Mouse (Mus musculus) layer of hippocampus, adult 2 months (tissue): ENCODE measurements around the gene Catsperg1. TPM values are rescaled to one million over a fixed set of nuclear protein-coding genes. Genes with fewer than 3 reads are reported as not detected.
"Not testable (repeated sequence)": the region's sequence is repeated elsewhere in the genome, so short reads cannot be mapped to it uniquely, and the experiment has no call there.

Experiments
- DNase-seq, 2 experiments: peaks; one replicate each; pipeline ENCODE4 v3.0.0; 2022; ENCODE audit warnings: low spot score in 2 of 2
- H3K27ac ChIP-seq: fragments of 200-600 bp; 2 replicates; pipeline ENCODE4 v1.8.1; 2022
- H3K4me3 ChIP-seq: fragments of 200-600 bp; 2 replicates; pipeline ENCODE4 v1.8.1; 2022; ENCODE audit warnings: mild to moderate bottlenecking
- CTCF ChIP-seq: fragments of 200-600 bp; conservative IDR thresholded peaks from 2 replicates; pipeline ENCODE4 v1.8.1; 2022; ENCODE audit warnings: antibody characterized with exemption, mild to moderate bottlenecking, moderate library complexity
- total RNA-seq, 2 experiments: library from RNA; stranded (reverse); gene quantifications; 2 replicates each; pipeline ENCODE4 v1.2.3; 2021

Gene Catsperg1
- total RNA-seq, 2 experiments from 2014 or later = 1.2 to 2.4 TPM

DNA sequence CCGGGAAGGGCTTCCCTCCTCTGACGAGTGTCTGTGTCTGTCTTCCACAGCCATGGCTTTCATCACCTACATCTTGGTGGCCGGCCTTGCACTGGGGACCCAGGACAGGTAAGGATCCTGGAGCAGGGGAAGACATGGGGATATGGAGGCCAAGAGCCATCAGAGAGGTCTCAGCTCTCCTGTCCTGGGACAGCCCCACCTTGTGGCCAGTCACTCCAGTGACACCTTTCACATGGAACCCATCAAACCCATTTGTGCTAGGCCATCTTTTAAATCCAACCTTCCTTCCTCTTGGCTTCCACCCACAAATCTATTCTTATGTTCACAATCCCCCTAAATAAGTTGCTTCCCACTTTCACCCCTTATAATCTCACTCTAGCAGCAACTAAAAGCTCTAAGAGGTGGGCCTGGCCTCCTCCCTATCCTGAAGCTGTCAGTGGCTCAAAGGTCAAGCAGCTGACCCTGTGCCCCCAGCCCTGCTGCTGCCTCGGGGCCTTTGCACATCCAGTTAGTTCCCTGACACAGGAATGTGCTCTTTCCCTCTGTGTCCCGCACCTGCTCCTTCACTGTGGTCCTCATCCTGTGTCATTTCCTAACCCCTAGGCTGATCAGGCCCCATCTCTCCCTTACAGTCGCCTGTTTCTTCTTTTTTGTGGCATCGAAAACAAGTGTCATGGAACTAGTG, 31.0 kb upstream of the Catsperg1 start:
- TF ChIP-seq CTCF = peak; percentile 71
- Histone ChIP-seq H3K4me3 (no peak overlapping the region), H3K27ac (no peak overlapping the region)
- no peak for DNase-seq

- DNase-seq = peak; percentile 97 to 98
- Histone ChIP-seq H3K27ac (peak within 1 kb of the TSS; percentile 94), H3K4me3 (peak within 1 kb of the TSS; percentile 90)
- no peak; the same call in none of the 2 replicates for TF ChIP-seq CTCF
Measured at GRCm38 (mm10) chr7:29238019-29238967, 24.5 kb upstream of the Catsperg1 start, which contains the start of gene Yif1b. Gene Yif1b (plus strand): TSS chr7:29238329.

- peak overlapping the region; percentile 94 for H3K27ac ChIP-seq
- H3K4me3 ChIP-seq = peak overlapping the region; percentile 90
- not testable (repeated sequence) for DNase-seq
Measured at GRCm38 (mm10) chr7:29237596-29237995, 23.8 kb upstream of the Catsperg1 start.

DNA sequence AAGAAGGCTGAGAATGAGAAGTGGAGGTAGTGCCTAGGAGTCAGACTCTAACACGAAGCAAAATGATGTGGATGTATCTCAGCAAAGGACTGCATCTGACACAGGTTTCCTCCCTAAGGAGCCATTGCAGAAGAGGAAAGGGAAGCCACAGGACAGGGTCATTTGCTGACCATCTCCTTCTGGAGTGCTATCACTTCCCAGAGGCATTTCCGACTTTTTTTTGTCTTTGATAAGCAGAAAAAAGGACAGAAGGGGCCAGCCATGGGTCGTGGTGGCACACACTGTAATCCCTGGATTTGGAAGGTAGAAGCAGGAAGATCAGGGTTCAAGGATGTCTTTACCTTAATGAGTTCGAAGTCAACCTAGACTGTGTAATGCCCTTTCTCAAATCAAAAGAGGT, 22.8 kb upstream of the Catsperg1 start:
- no peak for DNase-seq
- no peak for TF ChIP-seq CTCF
- H3K4me3 ChIP-seq = no peak overlapping the region
- H3K27ac ChIP-seq = no peak overlapping the region

DNA sequence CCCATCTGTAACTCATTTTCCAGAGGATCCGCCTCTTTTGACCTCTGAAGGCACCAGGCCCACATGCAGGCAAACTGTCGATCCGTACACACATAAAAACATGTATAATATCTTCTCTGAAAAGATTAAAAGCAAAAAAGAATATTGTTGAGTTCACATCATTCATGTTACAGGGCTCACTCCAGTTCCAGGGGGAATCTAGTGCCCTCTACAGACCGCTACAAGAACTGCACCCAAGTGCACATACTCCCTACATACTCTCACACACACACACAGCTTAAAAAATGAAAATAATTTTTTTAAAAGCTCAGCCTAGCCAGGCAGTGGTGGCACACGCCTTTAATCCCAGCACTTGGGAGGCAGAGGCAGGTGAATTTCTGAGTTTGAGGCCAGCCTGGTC, 20.8 kb upstream of the Catsperg1 start:
- peak; percentile 67 for TF ChIP-seq CTCF
- H3K4me3 ChIP-seq = no peak overlapping the region
- no peak for DNase-seq
- no peak overlapping the region for H3K27ac ChIP-seq

DNA sequence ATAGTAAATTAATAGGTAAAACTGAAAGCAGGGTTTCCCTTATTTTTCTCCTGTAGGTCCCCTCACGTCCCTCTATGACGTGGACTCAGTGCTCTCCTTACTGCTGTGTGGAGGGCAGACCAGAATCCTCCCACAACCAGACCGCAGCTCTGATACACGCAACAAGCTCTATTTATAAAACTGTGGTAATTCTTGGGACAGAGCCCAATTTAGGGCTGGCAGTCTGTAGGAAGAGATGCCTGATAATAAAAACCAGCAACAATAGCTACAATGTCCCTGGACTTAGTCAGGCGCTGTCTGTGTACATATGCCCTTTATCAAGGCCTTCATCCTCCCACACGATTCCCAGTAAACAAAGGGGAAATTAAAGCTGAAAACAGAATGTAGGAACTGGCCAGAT, 19.9 kb upstream of the Catsperg1 start:
- Histone ChIP-seq H3K4me3 (no peak overlapping the region), H3K27ac (no peak overlapping the region; the same call in 1 of the 2 replicates)
- TF ChIP-seq CTCF = no peak
- DNase-seq = peak; percentile 32 to 42

DNA sequence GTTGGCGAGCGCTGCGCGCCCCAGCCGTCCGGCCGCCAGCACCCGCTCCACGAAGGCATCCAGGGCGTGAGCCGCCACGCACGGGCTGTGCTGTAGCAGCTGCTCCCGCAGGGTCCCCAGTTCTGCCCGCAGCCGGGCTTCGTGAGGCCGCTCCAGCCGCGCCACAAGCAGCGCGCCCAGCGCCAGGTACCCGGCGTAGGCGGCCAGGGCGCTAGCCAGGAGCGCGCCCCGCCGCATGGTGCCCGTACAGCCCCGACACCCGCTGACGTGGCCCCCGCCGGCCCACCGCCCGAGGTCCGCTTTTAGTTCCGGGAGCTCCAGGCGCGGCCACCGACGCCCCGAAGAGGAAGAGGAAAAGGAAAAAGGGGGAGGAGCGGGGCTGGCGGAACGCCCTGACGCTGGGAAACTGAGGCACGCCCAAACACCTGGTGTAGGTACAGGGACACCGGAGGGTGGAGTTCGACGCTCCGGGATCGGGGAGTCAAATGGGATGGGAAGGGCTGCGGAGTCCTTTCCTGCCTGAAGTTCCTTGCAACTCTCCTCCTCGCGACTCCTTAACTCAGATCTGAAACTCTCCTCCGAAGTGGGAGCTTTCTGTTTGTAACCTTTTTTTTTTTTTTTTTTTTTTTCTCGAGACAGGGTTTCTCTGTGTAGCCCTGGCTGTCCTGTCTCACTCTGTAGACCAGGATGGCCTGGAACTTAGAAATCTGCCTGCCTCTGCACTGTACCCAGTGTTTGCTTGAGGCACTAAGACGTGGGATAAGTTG, 18.6 kb upstream of the Catsperg1 start, which contains the start of gene Kcnk6:
TSS of gene Kcnk6 (minus strand) at position 269 of the 767 bp plus-strand sequence.
- peak within 1 kb of the TSS; percentile 59 for H3K4me3 ChIP-seq
- peak within 1 kb of the TSS; percentile 78 for H3K27ac ChIP-seq
- TF ChIP-seq CTCF = no peak
- DNase-seq = peak; percentile 26 to 32

DNA sequence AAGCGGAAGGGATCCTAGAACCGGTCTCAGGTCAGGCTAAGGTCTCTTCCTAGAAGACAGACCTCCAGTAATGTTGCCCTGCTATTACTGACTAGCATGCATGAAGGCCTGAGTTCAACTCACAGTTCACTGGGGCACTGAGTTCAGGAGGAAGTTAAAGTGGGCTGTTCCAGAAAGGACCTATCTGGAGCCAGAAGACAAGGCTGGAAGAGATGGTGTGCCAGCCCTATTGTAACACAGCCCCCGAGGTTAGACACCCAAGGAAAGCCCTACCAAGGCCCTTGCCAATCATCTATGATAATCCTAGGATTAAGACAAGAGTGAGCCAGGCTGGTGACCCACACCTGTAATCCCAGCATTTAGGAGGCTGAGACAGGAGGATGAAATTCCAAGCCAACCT, 17.7 kb upstream of the Catsperg1 start:
- no peak for DNase-seq
- Histone ChIP-seq H3K27ac (peak overlapping the region; percentile 78), H3K4me3 (peak overlapping the region; percentile 59; the same call in 1 of the 2 replicates)
- no peak for TF ChIP-seq CTCF

DNA sequence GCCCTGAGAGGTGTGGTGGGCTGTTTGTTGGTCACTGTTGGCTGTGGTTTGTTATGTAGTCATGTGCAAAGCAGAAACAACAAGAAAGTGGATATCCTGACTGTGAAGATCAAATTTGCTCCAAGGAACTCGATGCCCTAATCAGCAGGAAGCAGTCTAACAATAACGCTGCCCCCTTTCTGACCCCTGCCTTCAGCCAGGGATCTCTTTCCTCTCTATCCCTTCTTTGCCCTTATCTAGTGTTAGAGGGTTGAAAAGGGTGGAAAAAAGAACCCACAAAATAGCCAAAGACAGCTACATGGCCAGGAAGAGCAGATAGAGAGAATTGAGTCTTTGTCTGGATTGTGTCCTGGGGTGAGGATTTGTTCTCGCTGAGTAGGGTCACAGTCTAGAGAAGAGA, 16.7 kb upstream of the Catsperg1 start:
- no peak overlapping the region for H3K4me3 ChIP-seq
- TF ChIP-seq CTCF = no peak
- no peak overlapping the region for H3K27ac ChIP-seq
- DNase-seq = no peak

DNA sequence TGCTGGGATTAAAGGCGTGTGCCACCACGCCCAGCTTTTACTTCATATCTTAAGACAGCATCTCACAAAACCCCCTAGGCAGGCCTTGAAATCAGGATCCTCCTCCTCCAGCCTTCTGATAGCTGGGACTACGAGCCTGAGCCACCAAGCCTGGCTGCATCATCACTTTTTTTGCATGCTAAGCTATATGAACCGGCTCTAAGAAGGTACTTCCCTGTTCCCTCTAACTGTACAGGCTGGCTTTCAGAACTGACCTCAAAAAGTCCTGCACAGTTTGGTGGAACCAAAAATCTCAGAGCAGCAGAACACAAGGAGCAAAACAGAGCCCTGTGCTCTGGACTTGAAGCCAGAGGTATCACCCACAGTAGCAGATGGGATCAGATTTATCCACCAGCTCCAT, 14.4 kb upstream of the Catsperg1 start:
- DNase-seq = no peak
- TF ChIP-seq CTCF = no peak
- Histone ChIP-seq H3K4me3 (no peak overlapping the region), H3K27ac (no peak overlapping the region)

- H3K4me3 ChIP-seq = no peak overlapping the region; the same call in 1 of the 2 replicates
- DNase-seq = no peak
- H3K27ac ChIP-seq = 0 out of 2 replicates have a peak overlapping the region, but pooled peaks have one; percentile 39
- no peak for TF ChIP-seq CTCF
Measured at GRCm38 (mm10) chr7:29225520-29225919, 11.7 kb upstream of the Catsperg1 start.

DNA sequence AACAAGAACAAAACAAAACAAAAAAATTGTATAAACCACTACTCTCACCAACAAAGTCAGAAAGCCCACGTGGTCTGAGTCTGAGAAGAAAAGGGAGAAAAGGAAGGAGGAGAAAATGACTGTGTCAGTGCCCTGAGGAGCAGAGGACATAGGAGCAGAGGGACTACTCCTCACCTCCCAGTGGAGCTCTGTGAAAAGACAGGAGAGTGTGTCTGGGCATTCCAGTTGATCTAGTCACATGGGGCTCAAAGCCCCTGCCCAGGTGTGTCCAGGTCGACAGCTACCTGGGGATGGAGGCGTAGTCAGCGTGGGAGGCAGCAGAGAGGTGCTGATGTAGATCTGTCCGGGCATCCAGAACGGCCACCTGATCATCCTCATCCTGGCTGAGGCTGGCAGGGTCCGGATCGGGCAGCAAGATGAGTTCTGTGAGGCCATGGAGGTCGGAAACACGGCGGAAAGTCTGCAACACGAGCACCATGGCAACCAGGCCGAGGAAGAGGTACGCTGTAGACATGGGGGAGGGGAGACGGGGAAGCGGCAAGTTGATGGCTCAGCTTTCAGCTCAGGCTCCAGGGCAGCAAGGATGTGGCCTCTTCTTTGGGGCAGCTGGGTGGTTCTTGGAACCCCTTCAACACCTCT, 11.0 kb upstream of the Catsperg1 start:
- DNase-seq = peak in 1 of 2 experiments; percentile 17
- H3K27ac ChIP-seq = 0 out of 2 replicates have a peak overlapping the region, but pooled peaks have one; percentile 39
- H3K4me3 ChIP-seq = no peak overlapping the region; the same call in 1 of the 2 replicates
- no peak for TF ChIP-seq CTCF
